Mouse (Mus musculus): Measurements from ENCODE around the gene Cyp27a1. TPM values are rescaled to one million over a fixed set of nuclear protein-coding genes. Genes with fewer than 3 reads are reported as not detected.

The Cyp27a1 gene
- polyA plus RNA-seq, 1 experiment: 165 TPM

GRCm38 (mm10) chr1:74783554-74783953 is 70.2 kb downstream of the Cyp27a1 start:
- no peak overlapping the region for H3K27ac ChIP-seq (ENCODE audit: insufficient read depth, low read depth, low read length)
- peak overlapping the region; percentile 63 for H3K4me3 ChIP-seq (ENCODE audit: insufficient read depth, low read length)
- peaks cover 31% of the 10 kb centered on the region for H3K4me1 ChIP-seq (ENCODE audit: control insufficient read depth, insufficient read depth, low read length)
- no peak for TF ChIP-seq POLR2A (IDR thresholded peaks at IDR 0.05; ENCODE audit: borderline replicate concordance, low read depth, low read length)
- TF ChIP-seq CTCF (IDR thresholded peaks at IDR 0.05; ENCODE audit: low read depth, low read length): no peak

GRCm38 (mm10) chr1:74784041-74784759 is 70.8 kb downstream of the Cyp27a1 start:
- Histone ChIP-seq H3K4me3 (ENCODE audit: insufficient read depth, low read length) (peak overlapping the region; percentile 63), H3K4me1 (ENCODE audit: control insufficient read depth, insufficient read depth, low read length) (peaks cover 24% of the 10 kb centered on the region), H3K27ac (ENCODE audit: insufficient read depth, low read depth, low read length) (no peak overlapping the region)
- TF ChIP-seq CTCF (IDR thresholded peaks at IDR 0.05; ENCODE audit: low read depth, low read length) (peak; percentile 67), POLR2A (IDR thresholded peaks at IDR 0.05; ENCODE audit: borderline replicate concordance, low read depth, low read length) (no peak)

Other genes with a start within 250 kb of the Cyp27a1 start
- gene Cnot9, start 207.5 kb upstream of the Cyp27a1 start, polyA plus RNA-seq (2012; ENCODE audit: insufficient read depth, insufficient read length, missing spikeins): 27.2 and 30.0 TPM in 2 replicates
- gene Plcd4, start 170.7 kb upstream of the Cyp27a1 start, polyA plus RNA-seq (2012; ENCODE audit: insufficient read depth, insufficient read length, missing spikeins): not detected in 2 replicates
- gene Usp37, start 169.3 kb upstream of the Cyp27a1 start, polyA plus RNA-seq (2012; ENCODE audit: insufficient read depth, insufficient read length, missing spikeins): 8.8 and 9.0 TPM in 2 replicates
- 7.2 and 8.7 TPM in 2 replicates for gene Zfp142, start 125.3 kb upstream of the Cyp27a1 start, polyA plus RNA-seq (2012; ENCODE audit: insufficient read depth, insufficient read length, missing spikeins)
- gene Bcs1l, start 125.3 kb upstream of the Cyp27a1 start, polyA plus RNA-seq (2012; ENCODE audit: insufficient read depth, insufficient read length, missing spikeins): 9.8 and 10.3 TPM in 2 replicates
- 39.0 and 51.0 TPM in 2 replicates for gene Rnf25, start 112.2 kb upstream of the Cyp27a1 start, polyA plus RNA-seq (2012; ENCODE audit: insufficient read depth, insufficient read length, missing spikeins)
- 2.8 and 3.0 TPM in 2 replicates for gene Stk36, start 112.1 kb upstream of the Cyp27a1 start, polyA plus RNA-seq (2012; ENCODE audit: insufficient read depth, insufficient read length, missing spikeins)
- gene Ttll4, start 51.8 kb upstream of the Cyp27a1 start, polyA plus RNA-seq (2012; ENCODE audit: insufficient read depth, insufficient read length, missing spikeins): 15.3 and 22.1 TPM in 2 replicates
- not detected in 2 replicates for gene Prkag3, start 35.6 kb downstream of the Cyp27a1 start, polyA plus RNA-seq (2012; ENCODE audit: insufficient read depth, insufficient read length, missing spikeins)
- gene Wnt6, start 58.3 kb downstream of the Cyp27a1 start, polyA plus RNA-seq (2012; ENCODE audit: insufficient read depth, insufficient read length, missing spikeins): 0.62 and 1.0 TPM in 2 replicates
- gene Wnt10a, start 77.9 kb downstream of the Cyp27a1 start, polyA plus RNA-seq (2012; ENCODE audit: insufficient read depth, insufficient read length, missing spikeins): not detected in 2 replicates
- not detected in 2 replicates for gene Cdk5r2, start 141.4 kb downstream of the Cyp27a1 start, polyA plus RNA-seq (2012; ENCODE audit: insufficient read depth, insufficient read length, missing spikeins)
- gene Fev, start 171.8 kb downstream of the Cyp27a1 start, polyA plus RNA-seq (2012; ENCODE audit: insufficient read depth, insufficient read length, missing spikeins): not detected in 2 replicates
- gene Cryba2, start 179.6 kb downstream of the Cyp27a1 start, polyA plus RNA-seq (2012; ENCODE audit: insufficient read depth, insufficient read length, missing spikeins): not detected in 2 replicates
- gene Cfap65, start 222.0 kb downstream of the Cyp27a1 start, polyA plus RNA-seq (2012; ENCODE audit: insufficient read depth, insufficient read length, missing spikeins): not detected in 2 replicates
- 0.32 and 0.38 TPM in 2 replicates for gene Ihh, start 238.1 kb downstream of the Cyp27a1 start, polyA plus RNA-seq (2012; ENCODE audit: insufficient read depth, insufficient read length, missing spikeins)